Mouse (Mus musculus) forebrain, embryonic 16.5 days (tissue): ENCODE measurements around the gene Sp4. TPM values are rescaled to one million over a fixed set of nuclear protein-coding genes. Genes with fewer than 3 reads are reported as not detected.

Source experiments
- ATAC-seq: fragments of 200-750 bp; cut with Nextera tagmentation; 2 replicates; pipeline ENCODE4 v1.8.0; 2017; ENCODE audit warnings: mild to moderate bottlenecking, moderate library complexity
- H3K27ac ChIP-seq: fragments of 300-500 bp; sonication (generic); 2 replicates; pipeline ENCODE4 v1.5.1; 2014; ENCODE audit warnings: low read length, control low read depth
- H3K27me3 ChIP-seq: fragments of 300-500 bp; sonication (generic); replicated peaks from 2 replicates; pipeline ENCODE4 v1.6.1; 2014; ENCODE audit warnings: low read length; ENCODE audit not compliant: control insufficient read depth, insufficient read depth
- H3K36me3 ChIP-seq: fragments of 300-500 bp; sonication (generic); 2 replicates; pipeline ENCODE4 v1.6.1; 2014; ENCODE audit not compliant: control insufficient read depth, insufficient read depth
- H3K4me1 ChIP-seq: fragments of 300-500 bp; sonication (generic); replicated peaks from 2 replicates; pipeline ENCODE4 v1.6.1; 2014; ENCODE audit warnings: low read length; ENCODE audit not compliant: control insufficient read depth, insufficient read depth
- H3K4me2 ChIP-seq: fragments of 300-500 bp; sonication (generic); 2 replicates; pipeline ENCODE4 v1.6.1; 2014; ENCODE audit warnings: mild to moderate bottlenecking, low read length, control low read depth
- H3K4me3 ChIP-seq: fragments of 300-500 bp; sonication (generic); replicated peaks from 2 replicates; pipeline ENCODE4 v1.5.1; 2014; ENCODE audit warnings: mild to moderate bottlenecking, low read length, control low read depth
- H3K9ac ChIP-seq: fragments of 300-500 bp; sonication (generic); replicated peaks from 2 replicates; pipeline ENCODE4 v1.6.1; 2014; ENCODE audit warnings: low read depth, low read length, control low read depth
- H3K9me3 ChIP-seq: fragments of 300-500 bp; sonication (generic); 2 replicates; pipeline ENCODE4 v1.6.1; 2016; ENCODE audit warnings: low read length; ENCODE audit not compliant: control insufficient read depth
- WGBS: fragments of 180-500 bp; shearing (Covaris S2); extraction: QIAGEN DNeasy Blood & Tissue Kit; methylation state at CpG from one replicate; pipeline ENCODE4 v1.1.7; 2014; 5-methylcytosine and 5-hydroxymethylcytosine counted together
- polyA plus RNA-seq: library from polyadenylated mRNA; unstranded; fragments of >200 nt; fragmentation: Nextera tagmentation; extraction: Ambion mirVana; gene quantifications from 2 replicates; pipeline ENCODE4 v1.2.1, GENCODE M21; 2015

The Sp4 gene
- 25.1 and 28.1 TPM in 2 replicates for polyA plus RNA-seq

- Histone ChIP-seq H3K4me1 (peaks cover 24% of the 10 kb centered on the region), H3K27ac (peak within 1 kb of the TSS; percentile 99), H3K4me2 (peak within 1 kb of the TSS; percentile 64), H3K36me3 (no peaks in the 10 kb centered on the region), H3K27me3 (no peaks in the 10 kb centered on the region), H3K9me3 (no peaks in the 10 kb centered on the region), H3K9ac (peak within 1 kb of the TSS; percentile 83), H3K4me3 (peak within 1 kb of the TSS; percentile 94)
- under 1% methylated on average over 46 of the region's 78 CpGs for WGBS
- ATAC-seq = peak; percentile 89
Observed at GRCm38 (mm10) chr12:118301072-118301865, at the start of gene Sp4. Gene Sp4 (minus strand): TSS chr12:118301440.

- no peak for ATAC-seq
- Histone ChIP-seq H3K36me3 (no peaks in the 10 kb centered on the region), H3K27ac (no peak overlapping the region), H3K9ac (no peak overlapping the region), H3K9me3 (no peaks in the 10 kb centered on the region), H3K4me1 (no peaks in the 10 kb centered on the region), H3K4me3 (no peak overlapping the region), H3K4me2 (no peak overlapping the region), H3K27me3 (no peaks in the 10 kb centered on the region)
- WGBS = 79% methylated on average over 2 of the region's 2 CpGs
Observed at GRCm38 (mm10) chr12:118339107-118339506, 37.9 kb upstream of the Sp4 start.

- H3K27ac ChIP-seq = no peak overlapping the region
- H3K9me3 ChIP-seq = no peaks in the 10 kb centered on the region
- H3K36me3 ChIP-seq = no peaks in the 10 kb centered on the region
- no peak overlapping the region for H3K4me2 ChIP-seq
- no peaks in the 10 kb centered on the region for H3K27me3 ChIP-seq
- WGBS = 91% methylated on average over 2 of the region's 2 CpGs
- no peak for ATAC-seq
- no peak overlapping the region for H3K4me3 ChIP-seq
- H3K9ac ChIP-seq = no peak overlapping the region
- no peaks in the 10 kb centered on the region for H3K4me1 ChIP-seq
Observed at GRCm38 (mm10) chr12:118338243-118338642, 37.0 kb upstream of the Sp4 start.

GRCm38 (mm10) chr12:118337291-118337690 lies 36.1 kb upstream of the Sp4 start:
- no peak for ATAC-seq
- WGBS = 83% methylated on average over 3 of the region's 3 CpGs
- Histone ChIP-seq H3K36me3 (no peaks in the 10 kb centered on the region), H3K9ac (no peak overlapping the region), H3K4me1 (no peaks in the 10 kb centered on the region), H3K27me3 (no peaks in the 10 kb centered on the region), H3K4me3 (no peak overlapping the region), H3K27ac (no peak overlapping the region), H3K4me2 (no peak overlapping the region), H3K9me3 (no peaks in the 10 kb centered on the region)

GRCm38 (mm10) chr12:118328739-118329249 lies 27.6 kb upstream of the Sp4 start:
- Histone ChIP-seq H3K4me3 (no peak overlapping the region), H3K4me1 (no peaks in the 10 kb centered on the region), H3K4me2 (no peak overlapping the region), H3K27ac (no peak overlapping the region), H3K9ac (no peak overlapping the region), H3K27me3 (no peaks in the 10 kb centered on the region), H3K36me3 (no peaks in the 10 kb centered on the region), H3K9me3 (no peaks in the 10 kb centered on the region)
- no peak for ATAC-seq
- WGBS = 96% methylated on average over 6 of the region's 6 CpGs

GRCm38 (mm10) chr12:118327566-118327965 lies 26.3 kb upstream of the Sp4 start:
- Histone ChIP-seq H3K4me2 (no peak overlapping the region), H3K36me3 (no peaks in the 10 kb centered on the region), H3K27ac (no peak overlapping the region), H3K9ac (no peak overlapping the region), H3K27me3 (no peaks in the 10 kb centered on the region), H3K4me1 (no peaks in the 10 kb centered on the region), H3K9me3 (no peaks in the 10 kb centered on the region), H3K4me3 (no peak overlapping the region)
- 91% methylated on average over 2 of the region's 2 CpGs for WGBS
- ATAC-seq = no peak

GRCm38 (mm10) chr12:118326161-118326560 lies 24.9 kb upstream of the Sp4 start:
- Histone ChIP-seq H3K4me2 (no peak overlapping the region), H3K27me3 (no peaks in the 10 kb centered on the region), H3K9ac (no peak overlapping the region), H3K4me1 (no peaks in the 10 kb centered on the region), H3K27ac (no peak overlapping the region), H3K4me3 (no peak overlapping the region), H3K9me3 (no peaks in the 10 kb centered on the region), H3K36me3 (no peaks in the 10 kb centered on the region)
- 95% methylated on average over 2 of the region's 2 CpGs for WGBS
- ATAC-seq = no peak

- H3K4me3 ChIP-seq = no peak overlapping the region
- no peaks in the 10 kb centered on the region for H3K9me3 ChIP-seq
- no peak overlapping the region for H3K27ac ChIP-seq
- no peak for ATAC-seq
- H3K9ac ChIP-seq = no peak overlapping the region
- H3K36me3 ChIP-seq = no peaks in the 10 kb centered on the region
- H3K4me1 ChIP-seq = no peaks in the 10 kb centered on the region
- no peak overlapping the region for H3K4me2 ChIP-seq
- no peaks in the 10 kb centered on the region for H3K27me3 ChIP-seq
Observed at GRCm38 (mm10) chr12:118320076-118320475, 18.8 kb upstream of the Sp4 start.

- ATAC-seq = no peak
- Histone ChIP-seq H3K9me3 (no peaks in the 10 kb centered on the region), H3K4me2 (no peak overlapping the region), H3K36me3 (no peaks in the 10 kb centered on the region), H3K4me1 (no peaks in the 10 kb centered on the region), H3K4me3 (no peak overlapping the region), H3K9ac (no peak overlapping the region), H3K27ac (no peak overlapping the region), H3K27me3 (no peaks in the 10 kb centered on the region)
- WGBS = 87% methylated on average over 2 of the region's 2 CpGs
Observed at GRCm38 (mm10) chr12:118314477-118314845, 13.2 kb upstream of the Sp4 start.
